Mouse (Mus musculus): ENCODE measurements around the gene Atg4d. TPM values are rescaled to one million over a fixed set of nuclear protein-coding genes. Genes with fewer than 3 reads are reported as not detected.
"Not testable (repeated sequence)": the region's sequence is repeated elsewhere in the genome, so short reads cannot be mapped to it uniquely, and the experiment has no call there.

Gene Atg4d
- polyA plus RNA-seq (2016; fragmentation: Nextera tagmentation; extraction: Ambion mirVana): 43.4 and 46.8 TPM in 2 replicates

- Histone ChIP-seq H3K9ac (peak within 1 kb of the TSS; percentile 82), H3K27ac (peak within 1 kb of the TSS; percentile 78), H3K36me3 (peaks cover 29% of the 10 kb centered on the region), H3K4me2 (replicated peaks) (peak within 1 kb of the TSS; percentile 93), H3K9me3 (replicated peaks) (no peaks in the 10 kb centered on the region), H3K4me3 (peak within 1 kb of the TSS; percentile 86), H3K27me3 (no peaks in the 10 kb centered on the region), H3K4me1 (peaks cover 19% of the 10 kb centered on the region)
- ATAC-seq (ENCODE audit: low FRiP score): peak; percentile 97
- 0% methylated on average over 46 of the region's 49 CpGs for WGBS
Observed at GRCm38 (mm10) chr9:21265000-21265561, at the start of gene Atg4d. Gene Atg4d, plus strand, starts transcription at chr9:21265293.

- peak overlapping the region; percentile 11; the same call in 1 of the 2 replicates for H3K4me2 ChIP-seq (replicated peaks)
Observed at GRCm38 (mm10) chr9:21216050-21216841, 48.8 kb upstream of the Atg4d start.

GRCm38 (mm10) chr9:21219820-21220219, 45.3 kb upstream of the Atg4d start:
- Histone ChIP-seq H3K9ac (no peak overlapping the region), H3K36me3 (no peaks in the 10 kb centered on the region), H3K27ac (no peak overlapping the region), H3K4me1 (peaks cover 14% of the 10 kb centered on the region), H3K4me2 (replicated peaks) (no peak overlapping the region), H3K4me3 (no peak overlapping the region), H3K9me3 (replicated peaks) (no peaks in the 10 kb centered on the region; the same call in 1 of the 2 replicates), H3K27me3 (peaks cover under 1% of the 10 kb centered on the region)
- 44% methylated on average over 3 of the region's 3 CpGs for WGBS
- no peak for ATAC-seq (ENCODE audit: low FRiP score)

More at GRCm38 (mm10) chr9:21216050-21216841, 48.8 kb upstream of the Atg4d start:
- peak overlapping the region; percentile 35; the same call in 1 of the 2 replicates for H3K9ac ChIP-seq
- H3K27me3 ChIP-seq: no peaks in the 10 kb centered on the region; the same call in 1 of the 2 replicates
- no peak overlapping the region for H3K4me3 ChIP-seq
- H3K27ac ChIP-seq: peak overlapping the region; percentile 55
- H3K36me3 ChIP-seq: 0 out of 2 replicates have a peak, but pooled peaks cover under 1% of the 10 kb centered on the region
- H3K9me3 ChIP-seq (replicated peaks): no peaks in the 10 kb centered on the region
- 68% methylated on average over 25 of the region's 25 CpGs for WGBS
- peak; percentile 57 for ATAC-seq (ENCODE audit: low FRiP score)
- peaks cover 13% of the 10 kb centered on the region for H3K4me1 ChIP-seq

- no peaks in the 10 kb centered on the region for H3K36me3 ChIP-seq
- H3K9ac ChIP-seq: no peak overlapping the region
- no peak overlapping the region for H3K27ac ChIP-seq
- peak overlapping the region; percentile 48 for H3K4me2 ChIP-seq (replicated peaks)
- 15% methylated on average over 21 of the region's 21 CpGs for WGBS
- no peaks in the 10 kb centered on the region; the same call in 1 of the 2 replicates for H3K9me3 ChIP-seq (replicated peaks)
- H3K27me3 ChIP-seq: peaks cover 4% of the 10 kb centered on the region
- peaks cover 21% of the 10 kb centered on the region for H3K4me1 ChIP-seq
- ATAC-seq (ENCODE audit: low FRiP score): peak; percentile 82
- peak overlapping the region; percentile 19; the same call in 1 of the 2 replicates for H3K4me3 ChIP-seq
Observed at GRCm38 (mm10) chr9:21220490-21221382, 44.4 kb upstream of the Atg4d start.

- Histone ChIP-seq H3K9ac (no peak overlapping the region), H3K4me2 (replicated peaks) (no peak overlapping the region), H3K9me3 (replicated peaks) (no peaks in the 10 kb centered on the region; the same call in 1 of the 2 replicates), H3K36me3 (no peaks in the 10 kb centered on the region), H3K4me1 (peaks cover 19% of the 10 kb centered on the region), H3K4me3 (no peak overlapping the region), H3K27me3 (peaks cover 4% of the 10 kb centered on the region), H3K27ac (no peak overlapping the region)
- peak; percentile 34; the same call in 1 of the 2 replicates for ATAC-seq (ENCODE audit: low FRiP score)
- 13% methylated on average over 7 of the region's 7 CpGs for WGBS
Observed at GRCm38 (mm10) chr9:21221383-21221929, 43.6 kb upstream of the Atg4d start.

- H3K4me2 ChIP-seq (replicated peaks); H3K9ac ChIP-seq; H3K27ac ChIP-seq; H3K36me3 ChIP-seq; H3K9me3 ChIP-seq (replicated peaks); ATAC-seq (ENCODE audit: low FRiP score); H3K4me3 ChIP-seq; H3K27me3 ChIP-seq: not testable (repeated sequence)
- 92% methylated on average over 2 of the region's 2 CpGs for WGBS
- peaks cover 20% of the 10 kb centered on the region for H3K4me1 ChIP-seq
Observed at GRCm38 (mm10) chr9:21223490-21223889, 41.6 kb upstream of the Atg4d start.

GRCm38 (mm10) chr9:21223906-21224305, 41.2 kb upstream of the Atg4d start:
- no peak overlapping the region for H3K9ac ChIP-seq
- no peak overlapping the region for H3K4me2 ChIP-seq (replicated peaks)
- peaks cover 3% of the 10 kb centered on the region; the same call in 1 of the 2 replicates for H3K36me3 ChIP-seq
- peaks cover 20% of the 10 kb centered on the region for H3K4me1 ChIP-seq
- peaks cover 9% of the 10 kb centered on the region; the same call in 1 of the 2 replicates for H3K27me3 ChIP-seq
- H3K27ac ChIP-seq: no peak overlapping the region
- no peak overlapping the region for H3K4me3 ChIP-seq
- 88% methylated on average over 6 of the region's 6 CpGs for WGBS
- ATAC-seq (ENCODE audit: low FRiP score): no peak
- H3K9me3 ChIP-seq (replicated peaks): no peaks in the 10 kb centered on the region; the same call in 1 of the 2 replicates

- H3K27me3 ChIP-seq: peaks cover 9% of the 10 kb centered on the region; the same call in 1 of the 2 replicates
- no peak overlapping the region for H3K9ac ChIP-seq
- peak overlapping the region; percentile 40 for H3K4me2 ChIP-seq (replicated peaks)
- no peak for ATAC-seq (ENCODE audit: low FRiP score)
- H3K4me3 ChIP-seq: peak overlapping the region; percentile 17
- H3K36me3 ChIP-seq: peaks cover 11% of the 10 kb centered on the region
- H3K4me1 ChIP-seq: peaks cover 20% of the 10 kb centered on the region
- H3K27ac ChIP-seq: no peak overlapping the region
- H3K9me3 ChIP-seq (replicated peaks): no peaks in the 10 kb centered on the region; the same call in 1 of the 2 replicates
- WGBS: 25% methylated on average over 26 of the region's 26 CpGs
Observed at GRCm38 (mm10) chr9:21224576-21225414, 40.3 kb upstream of the Atg4d start.

- Histone ChIP-seq H3K36me3 (peaks cover 17% of the 10 kb centered on the region), H3K4me2 (replicated peaks) (peak overlapping the region; percentile 40), H3K27me3 (peaks cover 9% of the 10 kb centered on the region; the same call in 1 of the 2 replicates), H3K9me3 (replicated peaks) (no peaks in the 10 kb centered on the region; the same call in 1 of the 2 replicates), H3K4me1 (peaks cover 20% of the 10 kb centered on the region), H3K9ac (no peak overlapping the region), H3K27ac (no peak overlapping the region), H3K4me3 (peak overlapping the region; percentile 17)
- ATAC-seq (ENCODE audit: low FRiP score): no peak
- 12% methylated on average over 7 of the region's 7 CpGs for WGBS
Observed at GRCm38 (mm10) chr9:21225415-21225758, 39.7 kb upstream of the Atg4d start.

GRCm38 (mm10) chr9:21227342-21227741, 37.8 kb upstream of the Atg4d start:
- H3K4me3 ChIP-seq: peak overlapping the region; percentile 20
- H3K9ac ChIP-seq: no peak overlapping the region; the same call in 1 of the 2 replicates
- no peak overlapping the region for H3K27ac ChIP-seq
- peaks cover 31% of the 10 kb centered on the region for H3K36me3 ChIP-seq
- peaks cover 13% of the 10 kb centered on the region for H3K4me1 ChIP-seq
- 13% methylated on average over 16 of the region's 16 CpGs for WGBS
- peak; percentile 43; the same call in 1 of the 2 replicates for ATAC-seq (ENCODE audit: low FRiP score)
- peaks cover 9% of the 10 kb centered on the region; the same call in 1 of the 2 replicates for H3K27me3 ChIP-seq
- no peaks in the 10 kb centered on the region; the same call in 1 of the 2 replicates for H3K9me3 ChIP-seq (replicated peaks)
- H3K4me2 ChIP-seq (replicated peaks): peak overlapping the region; percentile 40

GRCm38 (mm10) chr9:21231551-21231950, 33.5 kb upstream of the Atg4d start:
- no peak overlapping the region for H3K4me3 ChIP-seq
- 50% methylated on average over 23 of the region's 23 CpGs for WGBS
- H3K9me3 ChIP-seq (replicated peaks): no peaks in the 10 kb centered on the region
- H3K4me1 ChIP-seq: peaks cover 8% of the 10 kb centered on the region
- no peak overlapping the region for H3K27ac ChIP-seq
- H3K4me2 ChIP-seq (replicated peaks): no peak overlapping the region
- no peak for ATAC-seq (ENCODE audit: low FRiP score)
- peaks cover 62% of the 10 kb centered on the region for H3K36me3 ChIP-seq
- H3K9ac ChIP-seq: no peak overlapping the region
- peaks cover 4% of the 10 kb centered on the region; the same call in 1 of the 2 replicates for H3K27me3 ChIP-seq

All from hindbrain, embryonic 12.5 days (tissue).